Mouse (Mus musculus) macrophage (primary cell): Measurements from ENCODE around the gene Zfp82. TPM values are rescaled to one million over a fixed set of nuclear protein-coding genes. Genes with fewer than 3 reads are reported as not detected.
"Not testable (repeated sequence)": the region's sequence is repeated elsewhere in the genome, so short reads cannot be mapped to it uniquely, and the experiment has no call there.

Experiments used
- H3K27ac ChIP-seq: fragments of 350-480 bp; formaldehyde crosslinking; 2 replicates; pipeline ENCODE4 v1.9.0; 2021
- H3K36me3 ChIP-seq: fragments of 350-480 bp; formaldehyde crosslinking; 2 replicates; pipeline ENCODE4 v1.9.0; 2021; ENCODE audit errors: inconsistent target
- H3K4me3 ChIP-seq: fragments of 350-480 bp; formaldehyde crosslinking; 2 replicates; pipeline ENCODE4 v1.9.0; 2021; ENCODE audit errors: inconsistent target
- H3K79me2 ChIP-seq: fragments of 350-480 bp; formaldehyde crosslinking; 2 replicates; pipeline ENCODE4 v1.9.0; 2021; ENCODE audit errors: inconsistent target
- WGBS: methylation state at CpG from one replicate; pipeline ENCODE4 v1.1.7; 2026; ENCODE audit warnings: inconsistent platforms; ENCODE audit not compliant: missing documents; 5-methylcytosine and 5-hydroxymethylcytosine counted together
- polyA plus RNA-seq: library from polyadenylated mRNA; stranded (reverse); fragments of 250-400 nt; gene quantifications from 3 replicates; pipeline ENCODE4 v1.2.4, GENCODE M21; 2018; ENCODE audit warnings: inconsistent platforms
- total RNA-seq, 78 experiments: library from RNA; depleted of rRNA; stranded (reverse); fragments of 250-400 nt; gene quantifications; 1 replicate in 9 of 78; 2 replicates in 24 of 78; 3 replicates in 43 of 78; 4 replicates in 2 of 78; pipeline ENCODE4 v1.2.4; 2018; ENCODE audit warnings: inconsistent platforms in 56 of 78

Gene Zfp82
- 1 to 10 TPM in 18 of 26 experiments, under 1 TPM in 8; 0.30 to 9.9 (median 2.6) TPM for total RNA-seq (2018; cell fraction: chromatin; rRNA removed)
- total RNA-seq (2018; cell fraction: cytosol; rRNA removed): 1 to 10 TPM in 17 of 26 experiments, under 1 TPM in 8, not detected in 1; 0.06 to 2.7 (median 1.4) TPM
- total RNA-seq (2018; cell fraction: nucleus; rRNA removed): 1 to 10 TPM in 19 of 26 experiments, under 1 TPM in 6, not detected in 1; 0.36 to 8.6 (median 2.0) TPM
- polyA plus RNA-seq: 2.3 to 2.6 TPM (median 2.5 TPM) in 3 replicates

GRCm38 (mm10) chr7:30072146-30073028, at the start of gene Zfp82:
TSS of gene Zfp82 (minus strand) at chr7:30072900.
- under 1% methylated on average over 49 of the region's 50 CpGs for WGBS
- Histone ChIP-seq H3K79me2 (no peaks in the 10 kb centered on the region), H3K36me3 (0 out of 2 replicates have a peak, but pooled peaks cover 11% of the 10 kb centered on the region), H3K27ac (no peak within 1 kb of the TSS), H3K4me3 (peak within 1 kb of the TSS; percentile 55)

- peak overlapping the region; percentile 68 for H3K27ac ChIP-seq
- peaks cover 48% of the 10 kb centered on the region for H3K79me2 ChIP-seq
- under 1% methylated on average over 15 of the region's 15 CpGs for WGBS
- H3K36me3 ChIP-seq: peaks cover 17% of the 10 kb centered on the region; the same call in 1 of the 2 replicates
- H3K4me3 ChIP-seq: peak overlapping the region; percentile 90
These were observed 49.5 kb upstream of the Zfp82 start for GRCm38 (mm10) chr7:30122188-30122530.

- WGBS: 1% methylated on average over 61 of the region's 61 CpGs
- Histone ChIP-seq H3K27ac (peak within 1 kb of the TSS; percentile 68), H3K79me2 (peaks cover 42% of the 10 kb centered on the region), H3K4me3 (peak within 1 kb of the TSS; percentile 90), H3K36me3 (peaks cover 11% of the 10 kb centered on the region; the same call in 1 of the 2 replicates)
These were observed 48.8 kb upstream of the Zfp82 start, which contains the start of gene Zfp382 for GRCm38 (mm10) chr7:30121308-30122187. TSS of gene Zfp382 (plus strand) at chr7:30121942.

DNA sequence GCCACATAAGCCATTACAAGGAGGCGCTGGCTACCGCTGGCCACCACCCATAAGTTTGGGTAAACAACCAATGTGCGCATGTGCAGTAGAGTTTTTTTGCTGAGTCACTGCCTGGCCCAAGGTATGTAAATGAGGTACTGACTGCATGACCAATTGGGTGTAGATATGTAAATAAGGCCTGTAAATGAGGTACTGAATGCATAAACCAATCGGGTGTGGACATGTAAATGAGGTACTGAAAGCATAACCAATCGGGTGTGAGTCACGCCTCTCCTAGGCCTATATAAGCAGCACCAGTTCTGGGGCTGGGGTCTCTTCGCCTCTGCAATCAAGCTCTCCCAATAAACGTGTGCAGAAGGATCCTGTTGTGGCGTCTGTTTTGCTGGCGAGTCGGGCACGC, 45.2 kb upstream of the Zfp82 start:
- not testable (repeated sequence) for H3K27ac ChIP-seq, H3K36me3 ChIP-seq, H3K4me3 ChIP-seq
- 94% methylated on average over 12 of the region's 12 CpGs for WGBS
- peaks cover 10% of the 10 kb centered on the region for H3K79me2 ChIP-seq

DNA sequence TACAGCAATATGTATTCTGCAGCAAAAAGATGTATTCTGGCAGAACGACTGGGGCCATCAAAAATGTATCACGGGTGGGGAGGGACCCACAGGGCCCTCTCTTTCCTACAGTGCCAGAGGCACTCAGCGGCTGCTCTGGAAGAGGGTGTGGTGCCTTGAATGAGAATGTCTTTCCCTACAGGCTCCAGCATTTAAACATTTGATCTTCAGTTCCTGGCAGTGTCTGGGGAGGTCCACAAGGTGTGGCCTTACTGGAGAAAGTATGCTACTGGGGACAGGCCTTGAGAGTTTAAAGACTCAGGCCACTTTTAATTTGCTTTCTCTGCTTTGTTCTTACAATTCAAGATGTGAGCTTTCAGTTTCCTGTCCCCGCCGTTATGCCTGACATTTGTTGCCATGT, 43.4 kb upstream of the Zfp82 start:
- 97% methylated on average over 5 of the region's 5 CpGs for WGBS
- Histone ChIP-seq H3K36me3 (no peaks in the 10 kb centered on the region), H3K4me3 (no peak overlapping the region), H3K27ac (no peak overlapping the region), H3K79me2 (no peaks in the 10 kb centered on the region)

DNA sequence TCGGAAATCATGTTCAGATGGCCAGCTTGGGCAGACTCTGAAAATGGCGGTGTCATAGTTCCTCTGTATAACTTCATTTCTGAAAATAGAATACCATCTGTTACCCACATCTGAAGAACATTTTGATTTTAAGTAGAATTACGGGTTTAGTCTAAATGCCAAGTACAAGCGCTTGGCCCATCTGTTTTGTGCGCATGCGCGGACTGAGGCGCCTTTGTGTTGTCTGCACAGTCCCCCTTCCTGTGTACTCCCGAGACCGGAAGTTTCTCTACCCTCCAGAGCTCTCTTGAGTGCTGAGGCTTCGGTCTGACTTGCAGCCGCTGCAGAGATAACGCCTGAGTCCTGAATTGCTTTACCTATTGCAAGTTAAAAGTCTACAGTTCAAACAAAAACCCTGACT, 26.6 kb upstream of the Zfp82 start:
- Histone ChIP-seq H3K36me3 (peaks cover 35% of the 10 kb centered on the region), H3K4me3 (no peak overlapping the region), H3K27ac (no peak overlapping the region), H3K79me2 (peaks cover 59% of the 10 kb centered on the region)
- 89% methylated on average over 13 of the region's 13 CpGs for WGBS

GRCm38 (mm10) chr7:30095551-30096125, 22.9 kb upstream of the Zfp82 start:
- peaks cover 54% of the 10 kb centered on the region for H3K79me2 ChIP-seq
- peak overlapping the region; percentile 75 for H3K27ac ChIP-seq
- peak overlapping the region; percentile 85 for H3K4me3 ChIP-seq
- 8% methylated on average over 5 of the region's 5 CpGs for WGBS
- no peaks in the 10 kb centered on the region; the same call in 1 of the 2 replicates for H3K36me3 ChIP-seq

- peak within 1 kb of the TSS; percentile 75 for H3K27ac ChIP-seq
- peak within 1 kb of the TSS; percentile 85 for H3K4me3 ChIP-seq
- H3K36me3 ChIP-seq: no peaks in the 10 kb centered on the region; the same call in 1 of the 2 replicates
- under 1% methylated on average over 26 of the region's 26 CpGs for WGBS
- H3K79me2 ChIP-seq: peaks cover 46% of the 10 kb centered on the region
These were observed 22.1 kb upstream of the Zfp82 start, which contains the start of gene Zfp260 for GRCm38 (mm10) chr7:30094646-30095429. TSS of gene Zfp260 (plus strand) at chr7:30094777.

- H3K36me3 ChIP-seq: no peaks in the 10 kb centered on the region
- peak overlapping the region; percentile 85 for H3K4me3 ChIP-seq
- 79% methylated on average over 5 of the region's 6 CpGs for WGBS
- peak overlapping the region; percentile 75; the same call in 1 of the 2 replicates for H3K27ac ChIP-seq
- peaks cover 39% of the 10 kb centered on the region for H3K79me2 ChIP-seq
These were observed 21.3 kb upstream of the Zfp82 start for GRCm38 (mm10) chr7:30093918-30094415.

DNA sequence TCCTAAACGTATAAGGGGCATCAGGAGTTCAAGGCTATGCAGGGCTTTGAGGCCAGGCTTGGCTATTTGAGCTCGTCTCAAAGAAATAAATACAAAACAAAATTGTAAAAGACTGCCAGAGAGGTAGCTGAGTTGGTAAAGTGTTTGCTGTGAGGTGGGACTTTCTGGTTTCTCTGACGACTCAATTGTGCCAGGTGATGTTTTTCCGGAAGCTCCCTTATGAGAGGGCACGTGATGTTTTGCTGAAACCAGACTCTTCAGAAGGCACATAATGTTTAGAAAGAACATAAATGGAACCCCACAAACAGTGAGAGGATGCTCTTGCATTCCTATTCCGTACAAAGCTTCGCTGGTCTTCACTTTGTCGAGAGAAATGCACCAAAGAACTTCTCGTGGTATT, 20.0 kb upstream of the Zfp82 start:
- H3K4me3 ChIP-seq: no peak overlapping the region
- H3K36me3 ChIP-seq: no peaks in the 10 kb centered on the region
- 92% methylated on average over 9 of the region's 9 CpGs for WGBS
- H3K27ac ChIP-seq: no peak overlapping the region
- peaks cover 26% of the 10 kb centered on the region for H3K79me2 ChIP-seq

GRCm38 (mm10) chr7:30090970-30091585, 18.4 kb upstream of the Zfp82 start:
- Histone ChIP-seq H3K4me3 (peak overlapping the region; percentile 76), H3K36me3 (no peaks in the 10 kb centered on the region), H3K27ac (peak overlapping the region; percentile 48), H3K79me2 (peaks cover 10% of the 10 kb centered on the region)
- WGBS: 5% methylated on average over 9 of the region's 9 CpGs

- H3K36me3 ChIP-seq: no peaks in the 10 kb centered on the region
- 1% methylated on average over 39 of the region's 40 CpGs for WGBS
- H3K27ac ChIP-seq: peak within 1 kb of the TSS; percentile 48
These were observed 17.6 kb upstream of the Zfp82 start, which contains the start of the genes Gm26920 and Zfp566 for GRCm38 (mm10) chr7:30090092-30090969. TSS of gene Gm26920 (minus strand) at chr7:30090410. TSS of gene Zfp566 (minus strand) at chr7:30090527.

More at GRCm38 (mm10) chr7:30090092-30090969, 17.6 kb upstream of the Zfp82 start, which contains the start of the genes Gm26920 and Zfp566:
- peak within 1 kb of the TSS; percentile 76 for H3K4me3 ChIP-seq
- H3K79me2 ChIP-seq: peaks cover 3% of the 10 kb centered on the region
